Comparison of ENCODE assay signal across 9 mouse cellular contexts in genomic region chr10:20723962-20724361, GRCm38 (mm10). TPM values are rescaled to one million over a fixed set of nuclear protein-coding genes. Genes with fewer than 3 reads are reported as not detected.
DNase-seq lines count a peak whose midpoint lies in the region; ATAC-seq and TF ChIP-seq lines count a peak whose summit lies in the region.
"Had no signal": no experiment of that assay in that cellular context is flagged by ENCODE, and none has a peak within 500 bp of the region (broad histone marks: within the 10 kb centered on the region; RNA-seq: fewer than 3 reads in every experiment).

No protein-coding gene starts in this region.

- no peaks in the 10 kb centered on the region for H3K79me2 ChIP-seq in myocyte (ENCODE audit: control insufficient read depth, insufficient read depth)

- H3K36me3 ChIP-seq in forebrain, embryonic 10.5 days (replicated peaks), result no peaks in the 10 kb centered on the region
- no peaks in the 10 kb centered on the region for H3K36me3 ChIP-seq in intestine, embryonic 16.5 days (ENCODE audit: control insufficient read depth, insufficient read depth, low read length)
- H3K36me3 ChIP-seq in myocyte (ENCODE audit: control insufficient read depth, insufficient read depth), result no peaks in the 10 kb centered on the region

- 30% methylated on average over 3 of the region's 3 CpGs for WGBS in forebrain, embryonic 10.5 days
- 21% methylated on average over 3 of the region's 3 CpGs for WGBS in intestine, embryonic 16.5 days

- TF ChIP-seq POLR2A in myocyte (IDR thresholded peaks at IDR 0.05; ENCODE audit: insufficient read length, low read depth), result no peak

- H3ac ChIP-seq in myocyte (ENCODE audit: control insufficient read depth, insufficient read length), result no peak overlapping the region

- no peak for DNase-seq in layer of hippocampus, adult 2 months (ENCODE audit: low spot score in 2 of 2)
- no peak for DNase-seq in layer of hippocampus, adult 8-10 months (ENCODE audit: low spot score in 2 of 2)
- DNase-seq in forebrain, embryonic 10.5 days (ENCODE audit: extremely low spot score, low spot score), result no peak
- no peak for DNase-seq in left cerebral cortex, adult 18-20 months (ENCODE audit: low spot score in 2 of 2)
- no peak for DNase-seq in adrenal gland, postnatal 14 days
- DNase-seq in lung, adult 18-20 months, result no peak

- no peaks in the 10 kb centered on the region for H3K9me3 ChIP-seq in forebrain, embryonic 10.5 days
- H3K9me3 ChIP-seq in intestine, embryonic 16.5 days (ENCODE audit: control insufficient read depth, low read length), result no peaks in the 10 kb centered on the region

- H3K27me3 ChIP-seq in forebrain, embryonic 10.5 days (ENCODE audit: poor library complexity, severe bottlenecking), result no peaks in the 10 kb centered on the region
- H3K27me3 ChIP-seq in intestine, embryonic 16.5 days (replicated peaks; ENCODE audit: control insufficient read depth, insufficient read depth, low read length), result no peaks in the 10 kb centered on the region
- no peaks in the 10 kb centered on the region for H3K27me3 ChIP-seq in myocyte (ENCODE audit: control insufficient read depth, insufficient read depth, insufficient read length)

- peak overlapping the region; percentile 63 for H3K4me2 ChIP-seq in intestine, embryonic 16.5 days (ENCODE audit: low read depth, low read length)
- H3K4me2 ChIP-seq in myocyte (ENCODE audit: low read depth), result peak overlapping the region; percentile 69

- TF ChIP-seq CTCF in layer of hippocampus, adult 2 months (conservative IDR thresholded peaks at IDR 0.05), result no peak

- peaks cover 33% of the 10 kb centered on the region for H3K4me1 ChIP-seq in forebrain, embryonic 10.5 days
- H3K4me1 ChIP-seq in intestine, embryonic 16.5 days (ENCODE audit: control insufficient read depth, insufficient read depth, low read length), result peaks cover 18% of the 10 kb centered on the region

- ATAC-seq in intestine, embryonic 16.5 days, result no peak
- ATAC-seq: inflammation-experienced regulatory T-cells, adult 6 months had no signal

- H3K27ac ChIP-seq in layer of hippocampus, adult 2 months, result peak overlapping the region; percentile 89
- no peak overlapping the region for H3K27ac ChIP-seq in forebrain, embryonic 10.5 days
- H3K27ac ChIP-seq in intestine, embryonic 16.5 days (ENCODE audit: low read length), result no peak overlapping the region

- H3K4me3 ChIP-seq in layer of hippocampus, adult 2 months, result peak overlapping the region; percentile 64
- H3K4me3 ChIP-seq in forebrain, embryonic 10.5 days, result peak overlapping the region; percentile 40
- peak overlapping the region; percentile 45 for H3K4me3 ChIP-seq in intestine, embryonic 16.5 days (ENCODE audit: low read length)
- H3K4me3 ChIP-seq in myocyte, result no peak overlapping the region

- peak overlapping the region; percentile 62; the same call in 1 of the 2 replicates for H3K9ac ChIP-seq in intestine, embryonic 16.5 days (ENCODE audit: low read depth, low read length)

TF ChIP-seq in myocyte, 11 proteins besides CTCF, POLR2A, EP300 and RAD21:
- TF ChIP-seq MAX (IDR thresholded peaks at IDR 0.05; ENCODE audit: low read depth) (no peak), REST (IDR thresholded peaks at IDR 0.05; ENCODE audit: insufficient read depth, insufficient read length) (no peak), MYOG (IDR thresholded peaks at IDR 0.05; ENCODE audit: control insufficient read depth in 1 of 3, insufficient read depth in 1 of 3, insufficient read length in 2 of 3, low read depth in 2 of 3) (no peak), TCF12 (IDR thresholded peaks at IDR 0.05; ENCODE audit: insufficient read depth, poor library complexity, severe bottlenecking) (no peak), POLR2AphosphoS2 (IDR thresholded peaks at IDR 0.05; ENCODE audit: insufficient read length, low read depth) (no peak)

RNA-seq across cellular contexts. Expression of gene Pde7b, which starts 0.9 kb away (rescaled TPM):
- total RNA-seq in layer of hippocampus, adult 2 months (2021), result 10 to 100 TPM; 27.6 to 27.8 TPM
- 10 to 100 TPM; 17.9 to 26.5 (median 22.1) TPM for total RNA-seq in layer of hippocampus, adult 8-10 months (2022)
- polyA plus RNA-seq in forebrain, embryonic 10.5 days (2016; fragmentation: Nextera tagmentation; extraction: Ambion mirVana), result 0.89 and 1.2 TPM in 2 replicates
- polyA plus RNA-seq in intestine, embryonic 16.5 days (2015; fragmentation: Nextera tagmentation; extraction: Ambion mirVana), result 1.9 and 2.0 TPM in 2 replicates
- 0.16 TPM for polyA plus RNA-seq in myocyte (2012; fragmentation: generic; extraction: Trizol)
- 10 to 100 TPM; 60.8 to 67.0 TPM for total RNA-seq in left cerebral cortex, adult 18-20 months (2021)
- total RNA-seq in adrenal gland, postnatal 14 days (2021), result 17.4 and 19.0 TPM in 2 replicates
